Mouse (Mus musculus): ENCODE data around the gene Nwd1. TPM values are rescaled to one million over a fixed set of nuclear protein-coding genes. Genes with fewer than 3 reads are reported as not detected.
"Not testable (repeated sequence)": the region's sequence is repeated elsewhere in the genome, so short reads cannot be mapped to it uniquely, and the experiment has no call there.

Gene Nwd1
- total RNA-seq, 2 experiments from 2014 or later, result 43.7 to 49.4 TPM

DNA sequence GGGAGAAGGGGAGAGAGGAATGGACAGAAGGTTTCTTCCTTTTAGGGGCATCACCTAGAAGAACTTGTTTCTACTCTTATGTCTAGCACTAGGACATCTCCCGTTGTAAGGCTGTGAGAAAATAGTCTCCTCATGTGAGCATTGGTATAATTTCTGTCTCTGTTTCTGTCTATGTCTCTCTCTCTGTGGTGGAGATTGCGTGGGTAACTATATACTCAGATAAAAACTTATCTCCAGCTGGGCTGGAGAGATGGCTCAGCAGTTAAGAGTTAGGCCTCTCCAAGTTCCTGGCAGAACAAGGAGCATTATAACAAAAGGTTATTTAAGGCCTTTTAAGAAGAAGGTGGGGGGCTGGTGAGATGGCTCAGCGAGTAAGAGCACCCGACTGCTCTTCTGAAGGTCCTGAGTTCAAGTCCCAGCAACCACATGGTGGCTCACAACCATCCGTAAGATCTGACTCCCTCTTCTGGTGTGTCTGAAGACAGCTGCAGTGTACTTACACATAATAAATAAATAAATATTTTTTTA lies 37.1 kb downstream of the Nwd1 start:
- intact Hi-C loops (cut with DNase I), result not testable (repeated sequence)
- peak in 1 of 2 experiments; percentile 57 for DNase-seq (ENCODE audit: low spot score in 2 of 2)

DNA sequence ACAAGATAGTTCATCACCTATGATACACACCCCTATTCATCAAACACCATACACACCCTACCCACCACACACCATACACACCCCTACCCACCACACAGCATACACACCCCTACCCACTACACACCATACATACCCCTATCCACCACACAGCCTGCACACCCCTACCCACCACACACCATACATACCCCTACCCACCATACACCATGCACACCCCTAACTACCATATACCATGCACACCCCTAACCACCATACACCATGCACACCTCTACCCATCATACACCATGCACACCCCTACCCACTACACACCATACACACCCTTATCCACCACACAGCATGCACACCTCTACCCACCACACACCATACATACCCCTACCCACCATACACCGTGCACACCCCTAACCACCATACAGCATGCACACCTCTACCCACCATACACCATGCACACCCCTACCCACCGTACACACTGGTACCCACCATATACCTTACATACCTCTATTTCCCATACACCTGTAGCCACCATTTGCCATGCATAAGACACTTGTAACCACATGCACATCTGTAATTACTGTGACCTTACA lies 51.9 kb downstream of the Nwd1 start:
- DNase-seq (ENCODE audit: low spot score in 2 of 2), result no peak
- intact Hi-C loops (cut with DNase I), result no loop called here

DNA sequence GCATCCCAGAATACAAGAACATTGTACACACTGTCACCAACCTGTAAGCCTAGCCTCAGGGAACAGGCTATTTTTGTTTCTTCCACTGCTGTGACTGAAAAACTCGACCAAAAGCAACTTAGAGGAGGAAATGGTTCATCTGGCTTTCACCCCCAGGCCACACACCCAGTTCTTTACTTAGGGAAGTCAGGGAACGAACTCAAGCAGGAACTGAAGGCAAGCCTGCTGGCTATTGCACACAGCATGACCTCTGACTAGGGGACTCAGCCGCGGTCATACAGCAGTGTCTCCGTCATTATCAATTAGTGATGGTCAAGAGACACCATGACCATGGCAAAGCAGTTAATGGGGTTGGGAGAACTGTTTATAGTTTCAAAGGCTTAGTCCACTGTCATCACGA lies 66.1 kb downstream of the Nwd1 start:
- intact Hi-C loops (cut with DNase I), result no loop called here

DNA sequence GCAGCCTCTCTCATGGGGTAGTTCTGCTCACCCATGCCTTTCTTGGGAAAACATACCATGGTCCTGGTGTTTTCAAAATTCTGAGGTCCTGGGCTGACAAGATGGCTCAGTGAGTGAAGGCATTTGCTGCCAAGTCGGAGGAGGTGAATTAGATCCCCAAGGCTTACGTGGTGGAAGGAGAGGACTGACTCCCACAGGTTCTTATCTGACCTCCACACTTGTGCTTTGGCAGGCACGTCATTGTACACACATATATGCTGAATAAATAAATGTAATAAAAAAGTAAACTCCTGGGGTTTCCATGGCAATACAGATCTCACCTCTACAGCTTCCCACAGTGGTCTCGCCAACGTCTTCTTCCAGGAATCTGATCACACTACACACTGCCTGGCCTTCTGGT lies 70.1 kb downstream of the Nwd1 start:
- no peak for DNase-seq (ENCODE audit: low spot score in 2 of 2)
- intact Hi-C loops (cut with DNase I), result no loop called here

More for the DNA sequence above, 66.1 kb downstream of the Nwd1 start:
- DNase-seq (ENCODE audit: low spot score in 2 of 2), result no peak

DNA sequence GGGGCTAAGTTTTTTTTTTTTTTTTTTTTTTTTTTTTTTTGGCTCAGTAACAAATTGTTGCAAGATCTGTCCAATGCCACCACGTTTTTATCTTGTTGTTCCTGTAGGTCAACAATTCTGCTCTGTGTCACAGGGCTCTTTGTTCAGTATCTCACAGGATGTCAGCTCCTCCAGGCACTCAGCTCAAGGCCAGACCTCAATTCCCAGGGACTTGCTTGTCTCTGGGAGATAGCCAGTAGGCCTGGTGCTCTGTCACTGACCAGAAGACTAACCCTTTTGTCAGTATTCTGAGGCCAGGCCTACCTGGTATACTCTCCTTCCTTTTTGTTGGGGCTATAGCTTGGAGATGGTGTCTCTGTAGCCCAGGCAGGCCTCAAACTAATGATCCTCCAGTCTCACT lies 74.0 kb downstream of the Nwd1 start:
- intact Hi-C loops (cut with DNase I), result no loop called here
- no peak for DNase-seq (ENCODE audit: low spot score in 2 of 2)

DNA sequence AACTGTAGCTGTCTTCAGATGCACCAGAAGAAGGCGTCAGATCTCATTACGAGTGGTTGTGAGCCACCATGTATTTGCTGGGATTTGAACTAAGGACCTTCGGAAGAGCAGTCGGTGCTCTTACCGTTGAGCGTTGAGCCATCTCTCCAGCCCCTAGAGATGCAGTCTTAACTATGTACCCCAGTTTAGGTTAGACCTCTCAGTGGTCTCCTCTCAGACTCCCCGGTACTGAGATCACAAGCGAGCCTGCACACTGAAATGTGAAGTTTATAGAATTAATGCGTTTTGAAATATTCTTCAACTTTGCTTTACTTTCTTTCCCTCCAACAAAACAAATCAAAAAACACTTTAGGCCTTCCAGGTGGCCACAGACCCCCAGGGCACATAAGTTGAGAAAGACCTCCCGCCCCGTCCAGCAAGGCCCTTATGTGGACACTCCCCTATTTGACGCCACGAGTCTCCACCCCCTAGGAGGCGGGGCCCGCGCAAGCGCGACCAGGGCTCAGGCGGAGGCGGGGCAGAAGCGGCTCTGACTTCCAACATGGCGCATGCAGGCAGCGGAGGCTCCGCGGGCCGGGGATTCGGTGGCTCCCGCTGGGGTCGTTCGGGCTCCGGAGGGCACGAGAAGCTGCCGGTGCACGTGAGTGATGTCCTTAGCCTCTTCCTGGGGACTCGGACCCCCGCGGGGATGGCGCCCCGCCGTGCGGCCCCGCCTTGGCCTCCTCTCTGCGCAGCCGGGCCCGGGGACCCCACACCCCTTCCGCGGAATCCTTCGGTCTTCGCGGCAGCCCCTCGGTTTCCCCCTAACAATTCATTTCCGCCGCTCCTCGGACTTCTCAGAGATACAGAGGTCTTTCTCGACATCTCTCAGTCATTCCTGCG lies 76.5 kb downstream of the Nwd1 start, which contains the start of gene Sin3b:
TSS of gene Sin3b (plus strand) at position 517 of the 882 bp plus-strand sequence.
- intact Hi-C loops (cut with DNase I), result no loop called here
- DNase-seq (ENCODE audit: low spot score in 2 of 2), result peak; percentile 89 to 96

DNA sequence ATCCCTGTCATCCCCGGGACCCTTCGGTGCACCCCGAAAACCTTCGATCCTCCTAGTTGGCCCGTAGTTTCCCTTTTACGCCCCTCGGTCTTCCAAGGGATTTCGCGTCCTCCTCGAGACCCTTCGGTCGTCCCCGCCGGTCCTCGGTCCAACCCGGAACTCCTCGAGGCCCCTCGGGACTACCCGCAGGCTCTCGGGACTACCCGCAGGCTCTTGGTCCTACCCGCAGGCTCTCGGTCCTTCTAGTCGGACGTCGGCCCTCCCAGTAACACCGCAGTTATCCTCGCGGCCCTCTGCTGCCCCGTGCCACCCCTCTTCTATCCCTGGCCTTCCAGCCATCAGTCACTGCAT lies 77.1 kb downstream of the Nwd1 start:
- DNase-seq (ENCODE audit: low spot score in 2 of 2), result peak in 1 of 2 experiments; percentile 33
- intact Hi-C loops (cut with DNase I), result no loop called here

DNA sequence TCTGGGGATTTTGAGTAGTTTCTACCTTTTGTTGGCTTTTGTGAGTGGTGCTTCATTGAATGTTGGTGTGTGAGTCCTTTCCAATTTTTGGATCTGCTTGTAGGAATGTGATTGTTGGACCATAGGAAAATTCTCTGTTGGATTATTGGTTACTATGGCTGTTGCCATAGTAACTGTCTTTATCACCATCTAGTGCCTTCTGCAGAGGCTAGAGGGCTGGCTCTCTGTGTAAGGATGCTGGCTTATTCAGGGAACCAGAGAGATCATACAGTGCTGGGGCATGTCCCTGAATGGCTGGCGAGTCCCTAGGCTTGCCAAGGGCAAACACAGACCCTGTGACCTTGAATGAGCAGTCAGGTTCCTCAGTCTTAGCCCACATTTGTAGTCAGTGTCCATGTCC lies 82.1 kb downstream of the Nwd1 start:
- DNase-seq (ENCODE audit: low spot score in 2 of 2), result no peak
- intact Hi-C loops (cut with DNase I), result no loop called here

DNA sequence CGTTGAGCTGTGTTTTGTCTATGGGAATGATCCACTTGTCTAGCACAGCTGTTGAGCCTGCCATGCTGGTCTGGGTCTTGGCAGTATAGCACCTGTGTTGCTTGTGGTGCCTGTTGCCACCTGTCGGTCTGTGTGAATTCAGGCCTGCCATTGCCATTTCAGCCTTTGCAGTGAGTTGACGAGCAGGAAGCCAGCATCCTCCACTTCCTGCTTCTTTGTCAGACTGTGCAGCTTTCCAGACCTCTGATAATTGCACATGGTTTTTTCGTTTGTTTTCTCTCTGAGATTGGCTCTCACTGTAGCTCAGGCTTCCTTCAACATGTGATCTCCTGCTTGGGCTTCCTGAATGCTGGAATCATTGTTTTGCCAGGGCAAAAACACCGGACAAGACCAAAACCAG lies 88.5 kb downstream of the Nwd1 start:
- intact Hi-C loops (cut with DNase I), result no loop called here
- no peak for DNase-seq (ENCODE audit: low spot score in 2 of 2)

DNA sequence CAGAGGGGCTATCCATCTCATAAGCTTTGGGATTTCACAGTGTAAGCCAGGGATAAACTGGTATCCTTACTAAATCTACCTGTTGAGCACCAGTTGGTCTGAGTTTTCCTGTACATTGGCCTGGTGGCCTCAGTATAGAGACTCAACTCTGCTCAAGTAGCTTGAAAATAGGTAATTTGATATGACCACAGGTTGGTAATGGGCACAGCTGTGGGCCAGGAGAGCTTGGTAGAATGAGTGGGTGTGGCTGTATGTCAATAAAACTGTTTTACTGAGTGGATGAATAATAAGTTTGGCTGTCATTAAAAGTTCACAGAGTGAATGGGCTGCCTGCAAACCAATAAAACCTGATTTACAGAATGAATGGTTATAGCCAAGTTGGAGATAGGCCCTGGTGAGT lies 90.4 kb downstream of the Nwd1 start:
- no peak for DNase-seq (ENCODE audit: low spot score in 2 of 2)
- intact Hi-C loops (cut with DNase I), result no loop called here

DNA sequence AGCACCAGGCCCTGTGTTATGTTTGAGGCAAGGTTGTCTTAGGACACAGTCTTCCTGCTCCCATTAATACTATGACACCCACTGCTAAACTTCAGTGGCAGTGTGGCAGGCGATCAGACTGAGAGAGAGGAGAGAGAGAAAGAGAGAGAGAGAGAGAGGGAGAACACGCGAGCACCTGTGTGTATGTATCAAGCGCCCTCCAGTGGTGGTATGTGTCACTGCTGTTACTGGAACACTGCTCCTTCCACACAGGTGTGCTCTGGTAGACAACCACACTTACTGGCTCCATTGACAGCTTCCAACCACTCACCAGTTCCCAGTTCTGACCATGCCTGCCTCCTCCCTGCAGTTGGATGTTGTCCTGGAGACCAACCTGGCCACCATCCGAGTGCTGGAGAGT lies 99.5 kb downstream of the Nwd1 start:
- intact Hi-C loops (cut with DNase I), result no loop called here
- DNase-seq (ENCODE audit: low spot score in 2 of 2), result peak; percentile 65 to 68

DNA sequence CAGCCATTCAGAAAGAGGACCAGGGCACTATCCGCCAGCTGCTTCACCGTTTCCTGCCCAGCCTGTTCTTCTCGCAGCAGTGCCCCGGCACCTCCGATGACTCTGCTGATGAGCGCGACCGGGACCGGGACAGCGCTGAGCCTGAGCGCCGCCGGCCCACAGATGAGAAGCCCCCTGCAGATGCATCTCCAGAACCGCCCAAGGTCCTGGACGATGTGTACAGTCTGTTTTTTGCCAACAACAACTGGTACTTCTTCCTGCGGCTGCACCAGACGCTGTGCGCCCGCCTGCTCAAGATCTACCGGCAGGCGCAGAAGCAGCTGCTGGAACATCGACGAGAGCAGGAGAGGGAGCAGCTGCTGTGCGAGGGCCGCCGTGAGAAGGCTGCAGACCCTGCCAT lies 103.3 kb downstream of the Nwd1 start:
- no peak for DNase-seq (ENCODE audit: low spot score in 2 of 2)
- intact Hi-C loops (cut with DNase I), result no loop called here

DNA sequence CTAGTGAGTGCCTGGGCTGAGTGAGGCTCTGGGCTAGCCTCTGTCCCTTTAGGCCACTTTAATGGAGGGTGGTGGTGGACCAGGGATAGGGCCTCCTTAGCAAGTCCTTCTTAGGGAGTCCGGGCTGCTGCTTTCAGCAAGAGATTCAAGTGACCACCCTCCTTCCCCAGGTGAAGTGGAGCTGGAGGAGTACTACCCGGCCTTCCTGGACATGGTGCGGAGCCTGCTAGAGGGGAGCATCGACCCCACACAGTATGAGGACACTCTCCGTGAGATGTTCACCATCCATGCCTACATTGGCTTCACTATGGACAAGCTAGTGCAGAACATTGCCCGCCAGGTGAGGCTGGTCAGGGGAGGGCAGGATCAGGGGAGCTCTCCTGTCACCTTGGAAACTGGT lies 103.8 kb downstream of the Nwd1 start:
- no peak for DNase-seq (ENCODE audit: low spot score in 2 of 2)
- intact Hi-C loops (cut with DNase I), result no loop called here

DNA sequence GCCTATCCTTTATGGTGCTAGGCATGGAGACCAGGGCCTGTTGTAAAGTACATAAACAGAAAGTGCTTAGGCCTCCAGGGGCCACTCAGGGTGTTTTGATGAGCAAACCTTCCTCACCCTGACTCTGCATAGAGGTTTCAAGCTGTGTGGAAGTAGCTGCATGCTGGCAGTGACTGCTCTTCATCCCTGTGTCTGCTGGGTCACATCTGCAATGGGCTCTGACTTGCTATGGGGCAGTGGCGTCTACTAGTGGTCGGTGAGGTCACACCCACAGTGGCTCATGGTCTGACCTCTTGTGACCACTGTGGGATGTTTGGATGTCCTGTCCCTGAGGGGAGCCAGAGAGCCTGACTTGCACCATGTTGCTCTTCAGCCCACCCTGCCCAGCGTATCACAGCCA lies 104.6 kb downstream of the Nwd1 start:
- intact Hi-C loops (cut with DNase I), result no loop called here
- DNase-seq (ENCODE audit: low spot score in 2 of 2), result no peak

DNA sequence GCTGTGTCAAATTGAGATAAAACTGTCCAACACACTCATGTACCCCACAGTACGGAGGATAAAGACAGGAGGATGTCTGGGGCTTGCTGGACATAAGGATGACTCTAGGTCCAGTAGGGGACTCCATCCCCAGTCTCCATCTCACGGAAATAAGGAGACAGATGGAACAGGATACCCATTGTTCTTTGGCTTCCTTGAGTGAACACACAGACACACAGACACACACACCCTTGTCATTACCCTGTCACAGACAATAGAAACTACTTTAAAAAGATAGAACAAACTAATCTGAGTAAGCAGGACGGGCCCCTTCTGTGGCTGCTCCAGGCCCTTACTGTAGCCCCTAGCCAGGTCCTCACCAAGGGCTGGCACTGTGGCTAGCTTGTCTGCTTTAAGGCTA lies 105.8 kb downstream of the Nwd1 start:
- DNase-seq (ENCODE audit: low spot score in 2 of 2), result no peak
- intact Hi-C loops (cut with DNase I), result no loop called here

DNA sequence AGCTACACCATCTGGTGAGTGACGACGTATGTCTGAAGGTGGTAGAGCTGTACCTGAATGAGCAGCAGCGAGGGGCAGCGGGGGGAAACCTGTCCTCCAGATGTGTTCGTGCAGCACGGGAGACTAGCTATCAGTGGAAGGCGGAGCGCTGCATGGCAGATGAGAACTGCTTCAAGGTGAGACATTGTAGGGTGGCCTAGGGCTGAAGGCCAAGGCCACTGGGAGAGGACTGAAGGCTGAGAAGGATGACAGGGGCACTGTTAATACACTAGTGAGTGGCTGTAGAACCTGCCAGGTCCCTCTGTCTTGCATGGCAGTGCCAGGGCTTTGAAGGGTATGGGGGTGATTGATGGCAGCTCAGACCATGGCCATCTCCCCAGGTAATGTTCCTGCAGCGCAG lies 106.7 kb downstream of the Nwd1 start:
- intact Hi-C loops (cut with DNase I), result no loop called here
- DNase-seq (ENCODE audit: low spot score in 2 of 2), result no peak

DNA sequence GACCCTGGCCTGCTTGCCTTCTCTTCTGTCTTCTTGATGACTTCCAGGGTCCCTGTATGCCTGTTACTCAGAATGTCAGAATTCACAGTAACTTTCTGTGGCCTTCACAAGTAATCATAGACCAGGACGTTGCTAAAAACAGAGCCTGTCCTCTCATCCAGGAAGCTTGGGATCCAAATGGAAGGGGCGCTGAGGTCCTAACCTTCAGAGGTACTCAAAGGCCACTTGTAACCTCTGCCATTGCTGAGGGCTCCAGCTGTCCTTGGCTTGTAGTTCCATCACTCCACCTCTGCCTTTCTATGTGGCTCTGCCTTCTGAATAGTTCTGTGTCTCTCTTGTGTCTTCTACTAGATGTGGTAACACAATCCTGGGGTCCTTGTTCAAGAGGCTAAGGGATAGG lies 107.3 kb downstream of the Nwd1 start:
- DNase-seq (ENCODE audit: low spot score in 2 of 2), result no peak
- intact Hi-C loops (cut with DNase I), result no loop called here

DNA sequence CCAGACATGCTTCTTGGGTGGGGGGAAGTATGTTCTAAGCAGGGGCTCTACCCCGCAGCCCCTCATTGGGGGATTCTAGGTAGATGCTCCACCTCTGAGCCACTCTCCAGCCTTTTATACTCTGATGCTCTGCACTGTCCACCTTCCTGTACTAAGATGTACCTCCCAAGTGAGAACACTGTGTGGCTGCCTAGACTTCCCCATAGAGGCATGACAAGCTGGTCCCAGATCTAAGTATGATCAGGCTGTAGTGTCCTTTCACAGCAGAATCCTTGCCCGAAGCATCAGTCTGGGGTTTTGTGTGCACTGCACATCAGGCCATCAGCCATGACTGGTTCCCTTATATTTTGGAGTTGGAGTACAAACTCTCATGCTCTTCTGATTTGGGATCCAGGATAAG lies 109.5 kb downstream of the Nwd1 start:
- no peak for DNase-seq (ENCODE audit: low spot score in 2 of 2)
- intact Hi-C loops (cut with DNase I), result no loop called here

DNA sequence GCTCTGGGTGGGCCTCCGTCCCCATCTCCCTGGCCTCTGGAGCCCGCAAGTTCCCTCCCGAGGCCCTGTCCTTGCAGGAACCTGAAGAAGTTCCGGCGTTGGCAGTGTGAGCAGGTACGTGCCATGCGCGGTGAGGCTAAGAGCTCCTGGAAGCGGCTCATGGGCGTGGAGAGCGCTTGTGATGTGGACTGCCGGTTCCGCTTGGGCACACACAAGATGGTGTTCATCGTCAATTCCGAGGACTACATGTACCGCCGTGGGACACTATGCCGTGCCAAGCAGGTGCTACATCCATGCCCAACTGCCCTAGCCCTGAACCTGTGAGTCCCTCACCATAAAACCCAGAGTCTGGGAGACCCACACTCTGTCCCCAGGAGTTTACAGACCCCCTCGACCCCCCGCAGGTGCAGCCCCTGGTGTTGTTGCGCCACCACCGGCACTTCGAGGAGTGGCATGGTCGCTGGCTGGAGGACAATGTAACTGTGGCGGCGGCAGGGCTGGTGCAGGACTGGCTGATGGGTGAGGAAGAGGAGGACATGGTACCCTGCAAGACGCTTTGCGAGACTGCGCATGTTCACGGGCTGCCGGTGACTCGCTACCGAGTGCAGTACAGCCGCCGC lies 110.4 kb downstream of the Nwd1 start:
- intact Hi-C loops (cut with DNase I), result no loop called here
- DNase-seq (ENCODE audit: low spot score in 2 of 2), result no peak

DNA sequence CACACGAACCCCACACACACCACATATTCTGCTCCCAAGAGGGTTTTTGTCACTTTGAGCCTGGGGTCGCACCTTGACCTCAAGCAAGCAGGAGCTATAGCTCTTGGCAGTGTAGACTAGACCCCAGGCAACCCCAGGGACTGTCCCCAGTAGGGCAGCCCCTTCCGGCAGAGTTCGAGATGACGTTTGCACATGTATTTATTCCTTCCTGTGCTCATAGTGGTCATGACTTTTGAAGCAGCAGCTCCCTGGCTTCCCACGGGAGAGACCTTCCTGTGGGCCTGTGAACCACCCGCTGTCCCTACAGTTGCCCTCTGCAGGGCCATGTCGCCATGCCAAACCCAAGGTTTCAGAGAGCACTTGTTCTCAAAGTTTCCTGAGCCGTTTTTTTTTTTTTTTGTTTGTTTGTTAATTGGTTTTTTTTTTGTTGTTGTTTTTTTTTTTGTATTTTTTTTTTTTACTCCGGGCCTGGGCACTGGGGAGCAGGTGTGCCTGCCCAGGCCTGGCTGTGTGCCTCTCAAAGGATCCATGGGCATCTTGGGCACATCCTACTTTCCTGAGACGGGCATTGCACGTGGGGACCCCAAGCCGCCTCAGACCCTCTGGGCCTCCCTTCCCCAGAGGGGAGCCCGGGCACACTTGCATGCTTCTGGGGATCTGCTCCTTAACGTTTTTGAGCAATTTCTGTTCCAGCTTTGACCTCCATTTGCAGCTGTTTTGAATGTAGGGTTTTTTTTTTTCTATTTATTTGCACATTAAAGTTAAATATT lies 111.1 kb downstream of the Nwd1 start:
- DNase-seq (ENCODE audit: low spot score in 2 of 2), result no peak

More for the DNA sequence above, 111.1 kb downstream of the Nwd1 start:
- intact Hi-C loops (cut with DNase I), result no loop called here
